Mouse (Mus musculus): ENCODE measurements around the gene Gm20388.
"Not testable (repeated sequence)": the region's sequence is repeated elsewhere in the genome, so short reads cannot be mapped to it uniquely, and the experiment has no call there.

Gm20388 gene

DNA sequence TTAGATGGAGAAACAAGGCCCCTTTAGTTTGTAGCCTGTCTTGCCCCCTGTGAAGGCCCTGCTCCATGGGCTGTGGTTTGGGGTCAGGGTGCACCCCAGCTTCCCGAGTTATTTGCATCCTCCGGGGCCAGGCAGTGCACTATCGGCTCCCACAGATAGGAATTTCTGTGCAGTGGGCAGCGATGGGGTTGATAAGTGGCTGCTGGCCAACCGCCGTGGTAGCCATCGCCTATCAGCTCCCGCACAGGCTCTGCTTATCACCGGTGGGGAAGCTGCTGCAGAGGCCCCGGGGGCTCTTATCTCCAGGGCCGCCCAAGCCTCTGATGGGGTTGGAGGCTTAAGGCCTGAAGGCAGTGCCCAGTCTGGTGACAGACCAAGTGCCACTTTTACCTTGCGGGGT lies 2398.6 kb downstream of the Gm20388 start:
- no peak for DNase-seq

DNA sequence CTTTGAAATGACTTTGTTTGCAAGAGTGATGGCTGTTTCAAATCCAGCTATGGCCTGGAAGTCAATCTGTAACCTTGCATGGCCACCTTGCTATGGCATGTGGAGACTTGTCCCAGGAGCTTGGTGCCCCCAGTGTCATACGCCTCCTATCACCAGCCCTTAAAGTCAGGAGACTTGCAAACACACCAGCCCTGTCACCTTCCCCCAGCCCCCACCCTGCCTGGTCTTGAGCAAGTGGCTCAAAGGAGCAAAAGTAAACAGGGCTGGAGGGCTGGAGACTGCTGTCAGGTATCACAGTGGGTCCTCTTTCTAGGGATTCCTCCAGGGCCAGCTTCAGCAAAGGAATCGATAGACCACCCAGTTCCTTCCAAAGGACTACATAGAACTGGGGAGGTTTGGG lies 2400.5 kb downstream of the Gm20388 start:
- no peak for DNase-seq

DNA sequence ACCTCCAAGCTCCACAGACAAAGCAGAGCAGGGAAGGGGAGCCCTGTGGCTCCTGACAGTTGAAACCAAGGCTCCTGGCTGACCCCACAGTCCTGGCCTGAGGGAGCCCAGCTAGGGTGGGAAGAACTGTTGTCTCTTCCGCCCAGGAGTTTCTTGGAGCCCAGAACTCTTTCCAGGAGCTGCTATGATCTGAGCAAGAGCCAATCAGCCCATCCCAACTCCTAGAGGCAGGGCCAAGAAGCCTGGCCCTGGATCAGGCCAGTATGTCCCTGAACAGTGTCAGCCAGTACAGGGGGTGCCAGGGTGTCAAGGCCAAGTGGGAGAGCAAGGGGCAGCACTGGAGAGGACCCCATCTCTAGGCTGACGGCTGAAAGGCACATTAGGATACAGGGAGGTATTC lies 2401.9 kb downstream of the Gm20388 start:
- DNase-seq = no peak

DNA sequence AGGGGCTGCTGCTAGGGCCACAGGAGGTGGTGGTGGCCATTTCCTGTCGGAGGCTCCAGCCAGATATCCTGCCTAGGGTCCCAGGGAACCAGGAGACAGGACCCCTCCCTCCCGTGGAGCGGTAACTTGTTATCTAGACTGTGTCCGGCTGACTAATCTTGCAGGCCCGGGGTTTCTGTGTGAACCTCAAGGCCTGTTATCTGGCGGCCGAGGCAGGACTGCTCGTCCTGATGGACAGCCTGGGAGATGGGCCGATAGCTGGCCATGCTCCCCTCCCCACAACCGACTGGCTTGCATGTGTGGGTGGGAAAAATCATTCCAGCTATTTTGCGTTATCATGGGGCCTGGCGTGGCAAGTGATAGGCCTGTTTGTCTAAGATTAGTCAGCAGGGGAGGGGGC lies 2402.7 kb downstream of the Gm20388 start:
- DNase-seq = no peak

DNA sequence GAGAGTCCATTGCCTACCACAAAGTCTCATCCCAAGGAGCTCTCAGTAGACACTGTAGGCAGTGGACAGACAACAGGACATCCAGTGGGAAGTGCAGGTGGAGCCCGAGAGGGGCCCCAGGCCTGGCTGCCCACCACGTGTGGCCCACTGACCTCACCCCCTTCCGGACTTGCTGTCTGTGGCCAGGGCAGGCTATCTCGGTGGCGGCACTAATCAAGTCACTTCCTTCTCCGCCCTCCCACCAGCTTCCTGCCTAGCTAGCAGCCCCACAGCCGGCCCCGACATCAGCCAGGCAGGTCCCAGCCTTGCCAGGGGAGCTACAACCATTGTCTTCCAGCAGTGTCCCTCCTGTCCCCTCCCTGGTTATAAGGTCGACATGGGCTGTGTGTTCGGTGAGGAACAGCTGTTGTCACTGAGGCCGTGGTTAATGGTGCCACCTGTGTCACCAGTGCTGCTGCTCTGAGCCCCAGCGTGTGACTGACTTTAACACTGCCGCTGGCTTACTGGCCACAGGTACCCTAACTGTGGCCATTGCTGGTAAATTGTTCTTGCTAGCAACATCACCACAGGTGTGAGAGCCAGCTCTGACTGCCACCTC lies 2404.4 kb downstream of the Gm20388 start:
- no peak for DNase-seq

DNA sequence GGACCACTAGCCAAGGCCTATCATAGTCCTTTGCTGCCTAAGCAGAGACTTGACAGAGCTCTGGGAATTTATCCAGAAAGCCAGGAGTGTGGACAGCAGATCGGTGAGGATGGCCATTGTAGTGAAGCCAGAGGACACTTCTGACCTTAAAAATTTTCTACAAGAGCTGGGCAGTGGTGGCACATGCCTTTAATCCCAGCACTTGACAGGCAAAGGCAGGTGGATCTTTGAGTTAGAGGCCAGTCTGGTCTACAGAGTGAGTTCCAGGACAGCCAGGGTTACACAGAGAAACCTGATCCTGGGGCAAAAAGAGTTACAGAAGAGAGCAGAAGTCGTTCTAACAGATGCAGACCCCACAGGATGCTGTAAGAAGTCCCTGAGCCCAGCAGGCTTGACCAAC lies 2405.8 kb downstream of the Gm20388 start:
- no peak for DNase-seq

DNA sequence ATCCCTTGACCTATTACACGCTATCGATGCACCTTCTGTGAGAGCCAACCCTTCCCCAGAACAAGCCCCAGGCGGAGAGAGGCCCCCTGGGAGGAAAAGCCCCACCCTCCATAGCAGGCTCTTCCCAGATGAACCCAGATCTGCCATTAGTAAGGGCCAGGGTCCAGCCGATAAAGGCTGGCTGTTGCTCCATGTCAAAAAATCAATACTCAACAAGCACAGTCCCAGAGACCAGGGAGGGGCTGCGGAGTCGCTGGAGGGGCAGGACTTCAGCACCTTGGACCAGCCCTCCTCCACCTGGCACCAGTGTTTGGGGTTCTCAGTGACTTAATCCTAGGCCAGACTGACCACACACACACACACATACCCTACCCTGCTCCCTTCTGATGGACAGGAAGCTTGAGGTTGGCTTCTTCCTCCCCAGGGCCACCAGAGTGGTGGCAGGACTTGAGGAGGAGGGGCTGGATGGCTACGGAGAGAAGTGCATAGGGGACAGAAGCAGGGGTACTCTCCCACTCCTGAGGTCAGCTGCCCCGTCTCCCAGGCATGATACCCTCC lies 2407.4 kb downstream of the Gm20388 start:
- no peak for DNase-seq

DNA sequence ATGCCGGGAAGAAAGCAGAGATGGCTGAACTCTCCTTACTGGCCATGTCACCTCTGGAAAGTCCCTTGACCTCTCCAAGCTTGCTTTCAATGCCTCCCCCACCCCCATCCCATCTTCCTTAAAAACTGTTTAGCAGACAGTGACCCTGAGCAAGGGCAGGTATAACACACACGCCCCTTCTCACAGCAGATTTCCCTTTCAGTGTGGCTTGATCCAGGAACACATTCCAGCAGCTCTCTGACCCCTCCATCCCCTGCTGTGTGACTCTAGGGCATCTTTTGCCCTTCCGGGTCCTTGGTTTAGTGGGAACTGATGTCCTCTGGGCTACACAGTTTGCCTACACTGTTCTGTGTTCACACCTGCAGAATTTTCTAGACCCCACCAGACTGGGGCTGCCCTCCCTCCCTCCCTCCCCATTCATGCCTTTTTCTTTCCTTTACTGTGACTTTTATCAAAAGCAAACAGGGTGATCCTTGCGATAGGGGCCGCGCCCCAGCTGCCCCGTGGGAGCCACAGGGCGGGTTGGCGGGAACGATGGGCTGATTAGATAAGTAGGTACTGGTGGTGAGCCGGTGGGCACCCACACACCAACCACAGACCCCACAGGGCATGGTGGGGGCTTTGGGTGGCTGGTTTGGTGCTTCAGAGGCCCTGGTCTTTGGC lies 2408.5 kb downstream of the Gm20388 start:
- DNase-seq = no peak

DNA sequence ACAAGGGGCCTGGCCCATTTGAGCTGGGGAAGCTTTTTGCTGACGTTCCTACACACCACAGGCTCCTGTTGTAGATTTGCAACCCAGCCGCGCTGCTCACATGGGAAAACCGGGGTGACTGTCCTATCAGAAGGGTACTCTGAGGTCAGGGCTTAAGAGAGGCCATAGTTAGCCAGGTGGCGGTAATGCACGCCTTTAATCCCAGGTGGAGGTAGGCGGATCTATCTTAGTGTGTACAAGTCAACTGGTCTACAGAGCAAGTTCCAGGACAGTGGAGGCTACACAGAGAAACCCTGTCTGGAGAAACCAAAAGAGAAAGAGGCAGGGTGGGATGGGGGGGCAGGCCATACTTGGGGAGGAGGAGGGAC lies 2409.1 kb downstream of the Gm20388 start:
- no peak for DNase-seq

DNA sequence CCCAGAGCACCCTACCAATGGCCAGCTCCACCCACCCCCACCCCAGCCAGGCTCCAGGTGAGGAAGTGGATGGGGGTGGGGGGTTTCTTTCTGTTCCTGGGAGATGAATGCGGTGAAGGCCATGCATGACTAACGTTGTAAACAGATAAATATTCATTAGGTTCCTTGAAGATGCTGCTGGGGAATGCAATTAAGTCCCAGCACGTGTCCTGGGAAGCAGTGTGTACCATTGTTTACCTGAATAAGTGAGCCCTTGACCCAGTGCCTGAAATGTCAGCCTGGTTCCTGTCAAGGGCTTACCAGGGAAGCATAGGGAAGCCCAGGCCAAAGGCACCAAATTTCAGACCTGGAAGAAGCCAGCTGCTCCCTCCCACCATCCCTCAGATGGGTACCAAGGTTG lies 2409.9 kb downstream of the Gm20388 start:
- no peak for DNase-seq

DNA sequence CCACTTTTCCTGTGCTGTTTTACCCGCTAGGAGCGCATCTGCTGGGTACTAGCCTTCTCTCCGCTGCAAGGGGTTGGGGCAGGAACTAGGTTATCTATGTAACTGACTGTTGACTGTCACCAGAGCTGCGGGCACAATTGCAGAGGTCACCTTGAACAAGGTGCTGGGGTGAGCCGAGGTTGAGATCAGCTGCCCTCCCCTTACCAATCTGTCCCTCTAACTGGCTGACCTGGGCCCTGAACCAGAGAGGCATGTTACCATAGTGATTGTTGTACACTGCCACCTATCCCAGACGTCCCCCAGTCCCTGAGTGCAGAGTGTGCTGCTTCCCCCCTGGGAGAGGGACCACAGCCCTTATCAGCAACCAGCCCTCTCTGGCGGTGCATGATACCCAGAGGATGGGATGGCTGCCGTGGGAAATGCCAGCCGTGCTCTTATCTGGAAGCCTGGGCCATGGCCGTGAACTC lies 2410.8 kb downstream of the Gm20388 start:
- no peak for DNase-seq

DNA sequence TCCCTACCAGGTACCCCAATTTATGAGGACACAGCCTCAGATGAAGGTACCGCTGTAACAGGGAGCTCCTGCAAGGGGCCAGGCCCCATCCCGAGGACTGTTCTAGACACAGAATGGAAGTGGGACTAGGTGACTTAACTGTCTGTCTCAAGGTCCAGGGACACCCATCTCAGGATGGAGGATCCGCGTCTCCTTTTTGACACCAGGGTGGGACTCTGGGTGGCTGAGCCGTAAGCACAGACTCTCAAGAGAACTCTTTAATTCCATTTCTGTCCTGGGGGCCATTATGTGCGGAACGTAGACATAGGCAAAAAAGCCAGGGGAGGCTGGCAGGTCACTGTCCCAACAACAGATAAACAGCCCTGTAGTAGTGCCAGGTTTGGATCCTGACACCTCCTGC lies 2411.5 kb downstream of the Gm20388 start:
- DNase-seq = no peak

DNA sequence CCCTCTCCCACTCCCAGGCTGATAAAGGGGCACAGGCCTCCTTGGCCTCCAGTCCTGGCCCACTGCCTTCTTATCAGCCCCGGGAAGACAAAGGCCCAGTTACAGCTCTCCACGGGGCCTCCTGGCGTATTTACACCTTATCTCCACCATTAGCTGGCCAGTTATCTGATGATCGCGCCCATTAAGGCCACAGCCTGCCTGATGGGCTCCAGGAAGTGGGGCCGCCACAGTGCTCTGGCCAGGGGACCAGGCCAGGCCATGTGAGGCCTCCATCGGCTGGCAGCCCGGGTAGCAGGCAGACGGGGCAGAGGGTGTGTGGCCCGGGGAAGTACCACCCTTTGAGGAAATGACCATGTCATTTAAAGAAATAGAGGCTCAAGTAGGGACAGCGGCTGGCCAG lies 2412.2 kb downstream of the Gm20388 start:
- DNase-seq = no peak

DNA sequence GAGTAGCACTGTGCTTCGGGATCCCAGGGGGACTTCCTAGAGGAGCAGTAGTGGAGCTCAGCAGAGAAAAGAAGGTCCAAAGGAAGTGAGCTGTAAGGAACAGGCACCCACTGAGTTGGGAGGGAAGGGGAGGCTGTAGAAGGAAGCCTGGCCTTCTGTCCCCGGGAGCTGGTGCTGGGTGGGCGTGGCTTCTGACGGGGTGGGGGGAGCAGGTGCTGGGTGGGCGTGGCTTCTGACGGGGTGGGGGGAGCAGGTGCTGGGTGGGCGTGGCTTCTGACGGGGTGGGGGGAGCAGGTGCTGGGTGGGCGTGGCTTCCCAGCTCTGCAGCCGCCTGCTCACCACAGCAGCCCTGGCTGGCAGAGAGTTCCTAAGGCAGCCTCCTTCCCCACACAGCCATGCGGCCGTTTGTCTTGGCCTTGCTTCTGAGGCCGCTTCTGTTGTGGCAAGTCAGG lies 2413.3 kb downstream of the Gm20388 start:
- DNase-seq = not testable (repeated sequence)

DNA sequence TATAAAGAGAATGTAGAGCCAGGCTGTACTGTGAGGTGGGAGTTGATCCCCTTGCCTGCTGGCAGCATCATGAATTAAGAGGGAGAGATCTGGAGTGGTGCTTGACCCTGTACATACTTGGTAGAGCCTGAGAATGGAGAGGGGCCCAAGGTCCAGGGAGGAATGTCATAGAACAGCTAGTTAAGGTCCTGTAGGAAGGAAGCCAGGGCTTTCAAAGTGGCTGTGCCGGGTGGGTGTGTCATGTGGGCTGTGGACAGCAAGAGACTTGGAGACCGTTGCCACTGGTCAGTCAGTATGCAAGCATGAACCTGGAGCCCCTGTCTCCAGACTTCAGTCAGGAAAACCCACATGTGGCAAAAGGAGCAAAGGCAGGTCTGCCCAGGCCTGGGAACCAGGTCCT lies 2414.6 kb downstream of the Gm20388 start:
- no peak for DNase-seq

DNA sequence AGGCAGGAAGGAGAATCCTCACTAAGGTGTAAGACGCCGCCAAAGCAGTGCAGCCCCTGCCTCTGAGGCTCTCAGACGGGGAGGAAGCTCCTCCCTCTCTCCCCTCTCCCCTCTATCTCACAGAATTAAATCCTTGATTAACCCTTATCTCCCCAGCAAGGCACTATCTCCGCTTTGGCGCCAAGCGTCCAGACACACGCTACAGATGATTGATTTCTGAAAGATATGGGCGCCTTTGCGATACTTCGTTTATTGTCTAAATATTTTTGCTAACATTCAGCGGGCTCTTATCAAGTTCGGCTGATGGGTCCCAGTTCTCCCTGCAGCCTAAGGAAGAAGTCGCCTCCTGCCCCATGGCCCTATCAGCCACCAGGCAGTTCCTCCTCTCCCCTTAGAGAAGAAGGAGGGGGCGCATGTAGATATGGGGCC lies 2415.5 kb downstream of the Gm20388 start:
- DNase-seq = no peak

DNA sequence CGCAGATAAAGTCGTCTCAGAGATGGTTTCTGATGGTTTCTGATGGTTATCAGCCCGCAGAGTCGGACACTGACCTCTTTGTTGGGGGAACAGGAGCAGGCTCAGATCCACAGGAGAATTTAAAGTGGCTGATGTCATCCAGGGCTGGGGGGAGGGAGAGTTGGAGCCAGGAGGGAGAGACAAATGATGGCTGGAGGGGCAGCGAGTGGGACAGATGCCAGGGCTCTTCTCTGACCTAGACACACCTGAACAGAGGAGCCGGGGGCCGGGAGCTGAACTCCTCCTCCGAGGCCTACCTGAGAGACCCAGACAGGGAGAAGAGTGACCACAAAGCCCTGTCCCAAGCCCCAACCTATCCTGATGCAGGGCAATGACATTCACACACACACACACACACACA lies 2418.4 kb downstream of the Gm20388 start:
- peak; percentile 11 to 38 for DNase-seq

DNA sequence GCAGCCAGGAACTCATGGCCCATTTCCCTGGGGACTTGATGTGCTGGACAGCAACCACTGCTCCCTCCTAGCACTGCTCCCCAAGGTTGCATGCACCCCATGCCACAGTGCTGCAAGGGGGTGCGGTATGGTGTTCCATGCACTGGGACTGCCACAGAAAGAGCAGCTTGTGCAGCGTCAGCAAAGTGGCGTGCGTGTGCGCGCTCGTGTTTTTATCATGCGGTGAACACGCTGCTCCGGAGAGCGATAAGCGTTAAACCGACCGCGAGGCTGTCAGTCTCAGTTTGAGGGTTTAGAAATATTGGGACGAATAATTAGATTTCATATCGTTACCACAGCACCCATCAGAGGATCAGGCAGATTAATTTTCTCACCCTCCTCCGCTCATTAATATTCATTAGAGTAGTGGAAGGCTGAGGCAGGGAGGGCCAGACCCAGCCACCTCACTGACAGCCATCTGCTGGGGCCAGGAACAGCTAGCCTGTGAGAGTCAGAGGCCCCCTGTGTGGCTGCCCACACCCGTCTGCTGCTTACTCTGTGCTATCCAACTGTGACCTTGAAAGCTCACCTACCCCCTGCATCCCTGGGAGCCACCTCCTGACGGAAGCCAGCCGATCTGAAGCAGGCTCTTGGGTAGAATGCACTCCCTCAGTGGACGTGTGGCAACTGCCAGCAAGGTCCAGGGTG lies 2419.1 kb downstream of the Gm20388 start:
- peak in 1 of 2 experiments; percentile 22 for DNase-seq

DNA sequence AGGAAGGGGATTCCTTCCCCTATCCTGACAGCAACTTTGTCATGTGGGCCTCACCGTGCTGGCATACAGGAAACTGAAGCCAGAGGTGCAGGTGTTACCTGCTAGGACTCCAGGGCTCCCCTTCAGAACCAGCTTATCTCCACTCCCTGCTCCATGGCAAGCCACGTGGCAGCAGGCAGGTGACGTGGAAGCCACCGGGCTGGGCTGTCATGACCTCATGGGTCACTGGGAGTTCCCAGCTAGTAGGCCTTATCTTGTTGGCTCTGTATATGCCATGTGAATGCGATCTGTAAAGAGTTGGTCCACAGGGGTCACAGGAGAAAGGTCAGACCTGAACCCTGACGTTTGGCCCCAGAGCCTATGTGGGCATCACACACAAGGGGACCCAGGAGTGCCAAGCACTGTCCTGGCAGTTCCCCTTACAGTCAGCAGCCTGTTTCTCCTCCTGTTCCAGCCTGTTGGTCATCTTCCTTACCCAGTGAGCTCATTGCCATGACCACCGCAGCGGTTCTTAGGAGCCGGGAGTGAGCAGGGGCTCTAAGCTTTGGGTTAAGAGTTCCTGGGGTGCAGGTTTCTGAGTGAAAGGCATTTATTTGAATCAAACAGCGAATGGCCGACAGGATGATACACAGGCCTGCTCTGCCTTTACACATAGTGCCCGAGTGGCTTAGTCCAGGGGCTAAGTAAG lies 2419.9 kb downstream of the Gm20388 start:
- no peak for DNase-seq

DNA sequence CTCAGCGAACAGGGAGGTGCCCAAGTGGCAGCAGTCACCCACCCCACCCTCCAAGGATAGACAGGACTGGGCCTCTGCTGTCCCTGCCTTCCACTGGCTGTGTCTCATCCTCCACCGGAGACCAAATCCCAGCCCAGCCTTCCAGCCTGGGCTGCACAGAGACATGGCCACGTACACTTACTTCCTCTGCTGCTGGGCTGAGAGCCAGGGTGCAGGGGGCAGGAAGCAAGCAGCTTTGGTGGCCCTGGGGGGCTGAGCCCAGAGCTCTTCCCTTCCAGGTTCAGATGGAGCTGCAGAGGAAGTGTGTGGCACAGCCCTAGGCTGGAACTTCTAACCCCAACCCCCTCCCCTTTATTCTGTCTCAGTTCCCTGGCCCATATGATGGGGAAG lies 2420.5 kb downstream of the Gm20388 start:
- DNase-seq = peak in 1 of 2 experiments; percentile 11

DNA sequence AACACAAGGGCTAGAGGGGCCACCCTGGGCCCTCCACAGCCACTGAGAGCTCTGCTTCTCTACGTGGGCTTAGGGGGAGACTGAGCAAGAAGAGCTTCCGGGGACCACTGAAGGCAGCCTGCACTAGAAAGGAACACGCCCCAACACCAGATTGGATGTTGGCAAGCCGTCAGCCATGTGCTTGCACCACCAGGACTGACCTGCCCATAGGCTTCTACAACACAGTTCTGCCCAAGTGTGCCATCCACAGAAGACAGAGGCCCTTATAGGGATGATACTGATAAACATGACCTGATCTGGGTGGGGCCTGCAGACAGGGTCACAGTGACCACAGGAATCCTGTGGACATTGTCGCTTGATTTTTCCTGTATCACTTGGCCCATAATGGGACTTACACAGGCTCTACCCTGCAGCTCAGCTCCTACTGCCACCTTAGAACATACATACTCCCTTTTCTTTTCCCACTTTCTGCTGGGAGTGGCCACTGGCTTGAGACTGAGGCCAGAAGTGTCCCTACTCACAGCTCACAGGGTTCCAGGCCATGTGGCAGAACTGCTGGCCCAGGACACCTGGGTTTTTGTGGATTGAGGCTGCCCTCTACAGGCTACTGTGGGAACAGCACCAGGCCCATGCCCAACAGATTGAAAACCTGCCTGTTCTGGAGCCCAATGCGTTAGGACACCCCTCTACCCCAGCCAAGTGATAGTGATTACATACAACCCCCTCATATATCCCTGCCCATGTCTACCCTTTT lies 2422.3 kb downstream of the Gm20388 start:
- peak; percentile 91 to 94 for DNase-seq

DNA sequence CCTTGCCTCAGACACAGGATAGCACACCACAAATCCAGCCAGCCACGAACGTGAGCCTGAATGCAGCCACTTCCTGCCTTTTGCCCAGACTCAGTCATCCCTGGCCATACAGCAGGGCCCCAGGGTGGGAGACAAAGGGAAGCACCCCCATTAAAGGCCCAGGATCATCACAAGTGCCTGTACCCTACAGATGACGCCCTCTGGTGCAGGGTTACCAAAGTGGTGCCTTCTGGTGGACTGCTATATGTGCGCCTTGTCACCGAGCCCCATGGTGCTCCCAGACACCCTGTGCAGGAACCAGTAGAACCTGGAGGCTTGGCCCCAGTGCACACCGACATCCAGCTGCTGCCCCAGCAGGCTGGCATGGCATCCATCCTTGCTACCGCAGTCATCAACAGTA lies 2422.9 kb downstream of the Gm20388 start:
- peak in 1 of 2 experiments; percentile 26 for DNase-seq
